26 mouse cellular contexts compared by ENCODE assay signal in the genomic region with DNA sequence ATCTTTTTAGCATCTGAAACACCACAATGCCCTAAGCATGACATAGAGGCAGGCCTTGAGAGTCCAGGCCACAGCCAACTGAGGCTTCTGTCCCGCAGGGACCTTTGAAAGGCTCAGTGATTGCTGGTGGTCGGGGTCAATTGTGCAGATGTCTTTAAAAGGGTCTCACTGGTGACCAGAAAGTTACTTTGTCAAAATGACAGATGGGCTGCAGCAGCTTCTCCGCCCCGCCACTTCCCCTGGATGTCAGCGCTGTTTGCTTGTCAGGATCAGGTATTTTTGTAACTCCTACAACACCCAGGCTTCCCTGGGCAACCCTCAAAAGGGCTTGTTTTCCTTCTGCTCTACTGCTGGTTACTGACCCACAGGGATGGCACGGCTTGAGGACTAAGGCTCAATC. TPM values are rescaled to one million over a fixed set of nuclear protein-coding genes. Genes with fewer than 3 reads are reported as not detected.
"Had no signal": no experiment of that assay in that cellular context is flagged by ENCODE, and none has a peak within 500 bp of the region (broad histone marks: within the 10 kb centered on the region; RNA-seq: fewer than 3 reads in every experiment).

No protein-coding gene starts in this region.

- ATAC-seq: liver, embryonic 12.5 days; midbrain, embryonic 16.5 days had no signal

- H3K4me1 ChIP-seq: liver, embryonic 12.5 days; liver, embryonic 15.5 days; megakaryocyte, embryonic 14.5 days; midbrain, embryonic 12.5 days; neural tube, embryonic 15.5 days had no signal

- DNase-seq: kidney, adult 2 months; kidney, postnatal 25 days; layer of hippocampus, adult 9-11 months; liver; lung, adult 18-20 months; lung, postnatal 10 days; lung, postnatal 36 days; right cerebral cortex, adult 18-20 months; right cerebral cortex, postnatal 14 days; right cerebral cortex, postnatal 4 days; thymus, postnatal 25 days had no signal

- H3K9ac ChIP-seq: limb, embryonic 13.5 days; liver, embryonic 12.5 days; liver, embryonic 15.5 days; lung, embryonic 15.5 days; midbrain, embryonic 12.5 days; neural tube, embryonic 12.5 days; neural tube, embryonic 15.5 days had no signal

- H3K4me3 ChIP-seq: layer of hippocampus, adult 2 months; limb, embryonic 10.5 days; limb, embryonic 13.5 days; liver, embryonic 12.5 days; liver, embryonic 15.5 days; lung, embryonic 15.5 days; megakaryocyte, embryonic 14.5 days; midbrain, embryonic 12.5 days; myocyte; neural tube, embryonic 12.5 days; neural tube, embryonic 15.5 days had no signal

- H3K4me2 ChIP-seq: limb, embryonic 13.5 days; liver, embryonic 12.5 days; liver, embryonic 15.5 days; lung, embryonic 15.5 days; midbrain, embryonic 12.5 days; neural tube, embryonic 12.5 days; neural tube, embryonic 15.5 days had no signal

- H3K9me3 ChIP-seq: limb, embryonic 10.5 days; limb, embryonic 13.5 days; liver, embryonic 12.5 days; liver, embryonic 15.5 days; lung, embryonic 15.5 days; megakaryocyte, embryonic 14.5 days; midbrain, embryonic 12.5 days; neural tube, embryonic 12.5 days; neural tube, embryonic 15.5 days had no signal

- H3K27ac ChIP-seq: kidney, postnatal 0 days; layer of hippocampus, adult 2 months; limb, embryonic 10.5 days; limb, embryonic 13.5 days; liver, embryonic 12.5 days; liver, embryonic 15.5 days; lung, embryonic 15.5 days; midbrain, embryonic 12.5 days; neural tube, embryonic 12.5 days; neural tube, embryonic 15.5 days; stomach, postnatal 0 days had no signal

- H3K27me3 ChIP-seq: limb, embryonic 13.5 days; liver, embryonic 12.5 days; liver, embryonic 15.5 days; lung, embryonic 15.5 days; midbrain, embryonic 12.5 days; neural tube, embryonic 12.5 days; neural tube, embryonic 15.5 days had no signal

- H3K36me3 ChIP-seq: limb, embryonic 10.5 days; limb, embryonic 13.5 days; liver, embryonic 12.5 days; liver, embryonic 15.5 days; lung, embryonic 15.5 days; midbrain, embryonic 12.5 days; neural tube, embryonic 12.5 days; neural tube, embryonic 15.5 days had no signal

RNA-seq across cellular contexts. Expression of gene Bmper, which starts 21.0 kb away (rescaled TPM):
- total RNA-seq: monocyte, adult 5-6 weeks had no signal
